Mouse (Mus musculus) neural tube, postnatal 0 days (tissue): ENCODE data around the gene Trim40. TPM values are rescaled to one million over a fixed set of nuclear protein-coding genes. Genes with fewer than 3 reads are reported as not detected.

ENCODE experiments used
- polyA plus RNA-seq: library from polyadenylated mRNA; unstranded; fragments of >200 nt; fragmentation: Nextera tagmentation; extraction: Ambion mirVana; gene quantifications from 2 replicates; pipeline ENCODE4 v1.2.1, GENCODE M21; 2015

Gene Trim40
- 0.19 TPM in 1 of 2 replicates, not detected in the other for polyA plus RNA-seq

DNA sequence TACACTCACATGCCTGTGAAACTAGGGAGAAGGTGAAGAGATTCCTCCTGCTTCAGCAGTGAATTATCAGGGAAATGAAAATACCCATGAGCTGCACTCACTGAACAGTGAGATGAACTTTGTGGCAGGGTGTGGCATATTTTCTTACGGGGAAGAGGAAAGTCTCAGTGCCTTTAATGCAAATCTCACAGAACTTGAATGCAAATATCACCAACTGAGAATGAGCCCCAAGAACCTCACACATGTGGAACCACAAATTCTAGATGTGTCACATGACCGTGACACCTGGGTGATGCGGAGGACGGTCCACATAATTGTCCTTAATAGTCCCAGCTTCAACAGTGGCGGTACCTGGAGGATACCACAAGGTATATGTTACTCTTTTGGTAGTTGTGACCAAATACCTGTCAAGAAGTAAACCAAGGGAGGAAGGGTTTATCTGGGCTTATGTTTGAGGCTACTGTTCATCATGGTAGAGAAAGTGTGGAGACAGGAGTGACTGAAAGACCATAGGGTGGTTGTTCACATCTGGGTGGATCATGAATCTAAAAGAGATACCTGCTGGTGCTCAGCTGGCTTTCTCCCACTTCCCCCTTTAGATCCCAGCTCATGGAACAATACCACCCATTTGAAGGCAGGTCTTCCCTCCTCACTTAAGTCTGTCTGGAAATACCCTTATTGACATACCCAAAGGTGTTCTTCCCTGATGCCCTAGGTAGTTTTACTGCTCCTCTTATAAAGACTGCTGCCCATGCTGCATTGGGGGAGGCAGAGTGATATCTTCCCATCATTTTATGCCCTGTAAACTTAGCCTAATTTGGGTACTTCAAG lies at the start of gene Trim40:
Gene Trim40, minus strand, starts transcription at position 51 of the 831 bp plus-strand sequence.

DNA sequence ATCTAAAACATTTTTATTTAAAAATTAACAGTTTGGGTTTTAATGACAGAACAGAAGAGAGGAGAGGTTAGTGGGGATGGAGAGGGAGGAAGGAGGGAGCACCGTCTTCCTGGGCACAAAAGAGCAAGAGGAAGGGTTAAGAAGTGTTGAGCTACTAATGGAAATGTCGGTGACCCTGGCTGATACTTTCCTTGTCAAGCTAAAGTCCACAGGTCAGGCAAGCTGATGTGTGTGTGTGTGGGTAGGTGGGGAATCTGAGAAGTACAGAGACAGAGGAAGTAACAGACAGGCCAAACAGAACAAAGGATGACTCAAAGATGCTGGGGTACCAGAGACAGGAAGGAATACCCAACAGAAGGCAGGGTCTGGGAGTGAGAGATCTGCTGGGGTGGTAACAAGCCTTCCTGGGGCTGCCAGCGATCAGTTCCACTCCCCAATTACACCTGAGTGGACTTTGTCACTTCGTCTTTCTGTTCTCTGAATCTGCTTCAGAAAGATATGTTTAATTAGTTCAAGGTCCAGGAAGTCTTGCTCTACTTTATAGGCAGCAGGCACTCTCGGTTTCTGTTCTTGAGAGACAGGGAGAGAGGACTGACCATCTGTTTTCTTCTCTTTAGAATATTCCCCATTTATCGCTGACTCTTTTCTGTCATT lies 7.8 kb upstream of the Trim40 start, which contains the start of gene Trim31:
Gene Trim31, plus strand, starts transcription at position 567 of the 654 bp plus-strand sequence.

DNA sequence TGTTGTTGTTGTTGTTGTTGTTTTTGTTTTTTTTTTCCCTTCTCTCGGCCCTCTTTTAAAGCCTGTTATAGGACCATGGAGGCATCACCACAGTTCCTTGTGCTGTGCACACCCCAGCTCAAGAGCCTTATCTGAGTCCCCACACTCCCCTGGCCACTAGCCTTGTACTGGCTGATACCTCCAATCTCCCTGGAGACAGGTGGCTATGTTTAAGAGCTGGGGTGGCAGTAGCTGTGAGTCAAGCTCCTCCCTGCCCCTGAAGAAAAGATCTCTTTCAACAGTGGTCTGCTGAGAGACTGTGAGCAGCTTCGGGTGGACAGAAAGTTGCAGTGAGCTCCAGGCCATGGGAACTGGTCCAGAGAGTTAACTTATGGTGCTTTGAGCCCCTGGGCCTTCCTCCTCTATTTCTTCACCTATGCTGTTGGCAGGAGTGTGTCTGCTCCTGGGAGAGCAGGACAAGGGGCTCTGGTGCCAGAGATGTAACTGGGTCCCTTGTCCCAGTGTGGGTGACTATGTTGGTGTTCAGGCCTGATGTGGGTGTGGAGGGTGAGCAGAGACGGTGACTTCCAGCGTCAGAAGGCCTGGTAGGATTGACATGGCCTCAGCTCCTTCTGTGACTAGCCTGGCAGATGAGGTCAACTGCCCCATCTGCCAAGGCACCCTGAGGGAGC lies 20.5 kb downstream of the Trim40 start, which contains the start of gene Trim10:
Gene Trim10, plus strand, starts transcription at position 291 of the 671 bp plus-strand sequence.

DNA sequence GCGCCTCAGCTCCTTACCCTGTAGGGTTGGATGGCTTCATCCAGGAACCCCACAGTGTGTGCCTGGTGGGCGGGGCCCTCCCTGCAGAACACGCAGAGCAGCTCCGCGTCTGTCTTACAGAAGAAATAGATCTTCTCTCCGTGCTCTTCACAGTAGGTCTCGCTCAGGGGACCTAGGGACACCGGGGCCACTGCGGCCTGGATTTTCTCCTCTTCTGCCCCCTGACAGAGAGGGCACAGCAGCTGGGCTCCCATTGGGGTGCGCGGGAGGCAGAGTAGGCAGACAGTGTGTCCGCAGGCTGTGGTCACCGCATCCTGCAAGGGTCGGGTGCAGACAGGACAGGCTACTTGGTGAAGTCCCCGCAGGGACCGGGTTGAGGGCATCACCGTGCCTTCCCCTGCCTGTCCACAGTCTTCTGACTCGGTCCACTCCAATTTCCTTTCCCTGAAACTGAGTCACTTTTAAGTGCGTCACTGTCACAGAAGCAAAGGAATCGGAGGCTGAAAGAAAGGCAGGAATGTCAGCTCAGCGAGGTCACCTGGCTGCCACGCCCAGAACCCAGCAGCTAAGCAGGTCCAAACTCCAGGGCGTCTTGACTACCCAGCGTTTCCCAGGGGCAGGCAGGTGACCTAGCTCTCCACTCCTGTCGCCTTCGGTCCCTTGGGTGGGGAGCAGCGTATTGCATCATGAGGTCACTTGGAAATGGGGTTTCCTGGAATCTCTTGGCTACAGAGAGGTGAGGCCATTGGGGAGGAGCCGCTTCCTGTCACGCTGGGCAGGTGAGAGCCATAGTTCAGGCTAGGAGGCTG lies 23.0 kb downstream of the Trim40 start, which contains the start of gene Trim15:
Gene Trim15, minus strand, starts transcription at position 492 of the 809 bp plus-strand sequence.

DNA sequence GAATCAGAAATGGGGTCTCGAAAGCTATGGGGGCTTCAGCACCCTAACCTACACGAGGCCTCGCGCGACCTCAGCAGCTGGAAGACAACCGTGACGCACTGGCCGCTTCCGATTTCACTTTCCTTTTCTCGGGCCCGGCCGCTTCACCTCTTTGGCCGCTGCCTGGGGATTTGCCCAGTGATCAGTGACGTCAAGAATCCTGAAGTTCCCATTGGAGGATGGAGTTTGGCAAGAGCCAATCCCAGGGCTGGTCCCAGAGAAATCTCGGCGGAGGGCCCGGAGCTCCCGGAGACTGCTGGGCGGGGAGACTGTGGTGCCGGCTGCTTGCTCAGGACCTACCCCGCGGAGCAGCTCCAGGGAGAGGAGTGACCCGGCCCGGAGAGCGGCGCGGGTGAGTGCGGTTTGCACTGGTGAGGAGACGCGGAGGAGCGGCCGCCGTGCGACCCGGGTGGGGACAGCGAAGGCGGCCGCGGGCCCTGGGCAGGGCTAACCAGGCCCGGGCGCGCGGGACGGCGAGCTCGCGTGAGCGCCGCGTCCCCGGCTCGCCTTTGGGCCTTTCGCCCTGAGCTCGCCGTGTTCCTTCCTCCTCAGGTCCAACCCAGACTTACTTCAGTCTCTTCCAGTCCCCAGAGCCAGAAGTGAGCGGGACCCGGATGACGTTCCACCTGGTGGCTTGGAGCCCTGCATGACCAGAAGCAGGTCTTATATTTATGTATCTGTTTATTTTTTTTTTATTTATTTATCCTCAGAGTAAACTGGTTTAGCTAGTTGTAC lies 52.9 kb downstream of the Trim40 start, which contains the start of gene Trim26:
Gene Trim26, plus strand, starts transcription at position 261 of the 774 bp plus-strand sequence.

Other genes starting within 250 kb of the Trim40 start
- gene H2-M9, start 247.5 kb downstream of the Trim40 start, polyA plus RNA-seq = not detected in 2 replicates
- gene H2-M1, start 217.9 kb downstream of the Trim40 start, polyA plus RNA-seq = not detected in 2 replicates
- gene H2-M10.5, start 117.2 kb downstream of the Trim40 start, polyA plus RNA-seq = not detected in 2 replicates
- not detected in 2 replicates for gene H2-M10.6, start 78.0 kb downstream of the Trim40 start, polyA plus RNA-seq
- 37.8 and 41.8 TPM in 2 replicates for gene Trim26, start 53.0 kb downstream of the Trim40 start, polyA plus RNA-seq
- gene Trim15, start 22.9 kb downstream of the Trim40 start, polyA plus RNA-seq = 0.90 and 1.1 TPM in 2 replicates
- gene Trim10, start 20.5 kb downstream of the Trim40 start, polyA plus RNA-seq = 0.28 and 0.39 TPM in 2 replicates
- gene Trim31, start 8.0 kb upstream of the Trim40 start, polyA plus RNA-seq = not detected in 2 replicates
- gene Rnf39, start 52.8 kb upstream of the Trim40 start, polyA plus RNA-seq = 4.5 and 5.2 TPM in 2 replicates
- 153 and 169 TPM in 2 replicates for gene Ppp1r11, start 61.6 kb upstream of the Trim40 start, polyA plus RNA-seq
- gene Znrd1, start 68.4 kb upstream of the Trim40 start, polyA plus RNA-seq = 54.6 and 58.0 TPM in 2 replicates
- gene Znrd1as, start 68.5 kb upstream of the Trim40 start, polyA plus RNA-seq = 3.4 and 4.6 TPM in 2 replicates
- gene 2410137M14Rik, start 91.1 kb upstream of the Trim40 start, polyA plus RNA-seq = 0.25 TPM in 1 of 2 replicates, not detected in the other
- gene H2-M5, start 99.4 kb upstream of the Trim40 start, polyA plus RNA-seq = 1.1 and 1.4 TPM in 2 replicates
- gene Zfp57, start 111.0 kb upstream of the Trim40 start, polyA plus RNA-seq = 106 and 132 TPM in 2 replicates
- 0.88 and 2.0 TPM in 2 replicates for gene Mog, start 133.3 kb upstream of the Trim40 start, polyA plus RNA-seq
- gene Gabbr1, start 155.8 kb upstream of the Trim40 start, polyA plus RNA-seq = 95.5 and 105 TPM in 2 replicates
- gene Olfr90, start 198.4 kb upstream of the Trim40 start, polyA plus RNA-seq = 0.08 TPM in 1 of 2 replicates, not detected in the other
- not detected in 2 replicates for gene Olfr91, start 208.2 kb upstream of the Trim40 start, polyA plus RNA-seq
- gene Olfr92, start 230.0 kb upstream of the Trim40 start, polyA plus RNA-seq = not detected in 2 replicates